Comparison of ENCODE assay signal across 8 mouse cellular contexts in genomic region chr9:65201021-65201380, GRCm38 (mm10). TPM values are rescaled to one million over a fixed set of nuclear protein-coding genes. Genes with fewer than 3 reads are reported as not detected.
A peak's percentile ranks its signal among the peaks of the same experiment; 100 is the strongest.
DNase-seq lines count a peak whose midpoint lies in the region; ATAC-seq and TF ChIP-seq lines count a peak whose summit lies in the region.

No protein-coding gene starts in this region.

- no peak for DNase-seq in heart, adult 2 months
- no peak for DNase-seq in heart, embryonic 10.5 days (ENCODE audit: low spot score)
- peak; percentile 62 for DNase-seq in CD4-positive helper T cell, adult 2 months (ENCODE audit: low read depth, low spot score)
- DNase-seq in forebrain, embryonic 14.5 days (ENCODE audit: low spot score): no peak
- no peak for DNase-seq in urinary bladder, postnatal 14 days (ENCODE audit: low spot score)
- DNase-seq in ovary, adult 18-20 months (ENCODE audit: low spot score): no peak
- no peak for DNase-seq in gastrocnemius, adult 18-20 months (ENCODE audit: low spot score)

- no peak for TF ChIP-seq EP300 in heart, adult 2 months (IDR thresholded peaks at IDR 0.05; ENCODE audit: insufficient read depth, low read depth, low read length)

- H3K36me3 ChIP-seq in heart, adult 2 months (ENCODE audit: control insufficient read depth, insufficient read depth, low read length): peaks cover 3% of the 10 kb centered on the region; the same call in 1 of the 2 replicates
- H3K36me3 ChIP-seq in heart, embryonic 10.5 days: no peaks in the 10 kb centered on the region
- H3K36me3 ChIP-seq in forebrain, embryonic 14.5 days (ENCODE audit: control insufficient read depth, insufficient read depth, low read length): no peaks in the 10 kb centered on the region

- no peaks in the 10 kb centered on the region for H3K27me3 ChIP-seq in heart, adult 2 months (ENCODE audit: control insufficient read depth, insufficient read depth, low read length)
- H3K27me3 ChIP-seq in heart, embryonic 10.5 days (ENCODE audit: insufficient read depth, poor library complexity, severe bottlenecking): no peaks in the 10 kb centered on the region
- no peaks in the 10 kb centered on the region for H3K27me3 ChIP-seq in forebrain, embryonic 14.5 days (replicated peaks; ENCODE audit: control insufficient read depth, insufficient read depth, low read length)

- TF ChIP-seq POLR2A in heart, adult 2 months (IDR thresholded peaks at IDR 0.05; ENCODE audit: insufficient read depth, low read depth, low read length): no peak

- ATAC-seq in forebrain, embryonic 14.5 days: no peak
- 0 out of 2 replicates have a peak, but pooled peaks have one; percentile 8 for ATAC-seq in megakaryocyte, adult 5-6 weeks (ENCODE audit: poor library complexity, severe bottlenecking)

- no peak overlapping the region for H3K4me3 ChIP-seq in heart, adult 2 months
- no peak overlapping the region for H3K4me3 ChIP-seq in heart, embryonic 10.5 days
- no peak overlapping the region for H3K4me3 ChIP-seq in forebrain, embryonic 14.5 days (ENCODE audit: low read depth, low read length)

- no peak overlapping the region for H3K4me2 ChIP-seq in forebrain, embryonic 14.5 days (ENCODE audit: low read length)

- intact Hi-C loops in heart, adult 2 months (cut with DNase I): no loop called here

- peak overlapping the region; percentile 95 for H3K27ac ChIP-seq in heart, adult 2 months
- no peak overlapping the region for H3K27ac ChIP-seq in heart, embryonic 10.5 days
- H3K27ac ChIP-seq in forebrain, embryonic 14.5 days (ENCODE audit: low read depth, low read length): peak overlapping the region; percentile 71; the same call in 1 of the 2 replicates

- no peaks in the 10 kb centered on the region for H3K79me2 ChIP-seq in heart, adult 2 months (replicated peaks; ENCODE audit: control insufficient read depth, insufficient read depth, low read length)

- no peaks in the 10 kb centered on the region for H3K9me3 ChIP-seq in heart, embryonic 10.5 days
- no peaks in the 10 kb centered on the region for H3K9me3 ChIP-seq in forebrain, embryonic 14.5 days (replicated peaks; ENCODE audit: control insufficient read depth, low read length)

- WGBS in heart, adult 2 months: 56% methylated on average over 3 of the region's 3 CpGs
- WGBS in heart, embryonic 10.5 days: 31% methylated on average over 3 of the region's 3 CpGs
- WGBS in forebrain, embryonic 14.5 days: 48% methylated on average over 3 of the region's 3 CpGs

- H3K9ac ChIP-seq in heart, adult 2 months (ENCODE audit: low read depth, low read length): no peak overlapping the region; the same call in 1 of the 2 replicates
- H3K9ac ChIP-seq in forebrain, embryonic 14.5 days (ENCODE audit: low read length): no peak overlapping the region

- TF ChIP-seq CTCF in heart, adult 2 months (IDR thresholded peaks at IDR 0.05): no peak

- peaks cover 11% of the 10 kb centered on the region for H3K4me1 ChIP-seq in heart, adult 2 months (ENCODE audit: control insufficient read depth, insufficient read depth, low read length)
- H3K4me1 ChIP-seq in heart, embryonic 10.5 days: peaks cover 8% of the 10 kb centered on the region
- H3K4me1 ChIP-seq in forebrain, embryonic 14.5 days (ENCODE audit: control insufficient read depth, insufficient read depth, low read length): peaks cover under 1% of the 10 kb centered on the region

RNA-seq across cellular contexts. Expression of gene Parp16, which starts 5.8 kb away (rescaled TPM):
- total RNA-seq in heart, adult 2 months (2021): 1 to 10 TPM; 2.6 to 3.1 TPM
- polyA plus RNA-seq in heart, adult 2 months (2012; rRNA removed): 3.7 and 4.8 TPM in 2 replicates
- 4.8 and 5.8 TPM in 2 replicates for polyA plus RNA-seq in heart, embryonic 10.5 days (2016; fragmentation: Nextera tagmentation; extraction: Ambion mirVana)
- 4.2 and 4.4 TPM in 2 replicates for polyA plus RNA-seq in forebrain, embryonic 14.5 days (2014; fragmentation: Nextera tagmentation; extraction: Ambion mirVana)
- total RNA-seq in megakaryocyte, adult 5-6 weeks (2015): 0.80 and 1.3 TPM in 2 replicates
- 0.95 and 0.98 TPM in 2 replicates for total RNA-seq in megakaryocyte, adult 5-6 weeks (2017)
- total RNA-seq in gastrocnemius, adult 18-20 months (2021): 1 to 10 TPM; 3.6 to 3.7 TPM
